Mouse (Mus musculus): ENCODE results near the gene Ttf1.

Gene Ttf1

DNA sequence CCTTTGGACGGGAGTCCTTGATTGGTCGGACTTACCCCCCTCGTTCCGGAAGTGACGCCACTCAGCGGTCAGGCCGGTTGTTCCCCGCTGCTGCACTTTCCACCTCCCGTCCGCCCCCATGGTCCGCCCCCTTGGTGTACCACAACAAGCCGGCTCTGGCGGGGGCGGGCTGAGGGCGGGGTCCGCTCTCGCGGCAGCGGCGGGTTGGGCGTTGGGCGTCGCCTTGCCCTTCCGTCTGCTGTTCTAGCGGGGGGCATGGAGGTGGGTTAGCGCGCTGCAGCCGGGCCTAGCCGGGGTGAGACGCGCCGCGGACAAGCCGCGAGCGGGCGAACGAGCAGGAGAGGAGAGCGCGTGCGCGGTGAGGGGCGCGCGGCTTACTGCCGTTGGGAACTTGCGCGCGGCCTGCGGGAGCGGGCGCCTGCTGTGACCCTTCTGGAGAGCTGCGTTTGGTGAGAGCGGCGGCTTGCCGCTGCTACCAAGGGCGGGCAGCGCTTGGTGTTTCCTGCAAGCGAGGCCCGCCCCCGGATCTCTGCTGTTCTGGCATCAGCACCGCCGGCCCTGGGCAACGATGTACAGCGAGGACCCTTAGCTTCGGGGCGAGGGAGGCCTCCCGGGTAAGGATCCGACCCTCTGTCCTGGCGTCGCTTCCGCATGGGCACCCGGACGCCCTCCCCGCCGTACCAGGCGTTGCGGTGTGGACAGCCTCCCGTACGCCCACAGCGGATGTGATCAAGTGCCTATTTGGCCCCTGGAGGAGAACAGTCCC is 65.1 kb downstream of the Ttf1 start:
- DNase-seq (ENCODE audit: low spot score) = peak; percentile 99

GRCm38 (mm10) chr2:29130118-29130899 is 70.2 kb downstream of the Ttf1 start:
- DNase-seq (ENCODE audit: low spot score) = no peak

GRCm38 (mm10) chr2:29135161-29135560 is 75.1 kb downstream of the Ttf1 start:
- no peak for DNase-seq (ENCODE audit: low spot score)

Measured in embryo, embryonic 10.5 days (tissue).